Mouse (Mus musculus) G1E (cell line): ENCODE results near the gene Bora.

Source experiments
- CTCF ChIP-seq: IDR thresholded peaks from 2 replicates; pipeline ENCODE4 v1.5.1; 2012; ENCODE audit warnings: low read depth, low read length, inconsistent platforms, mixed read lengths
- GATA1 ChIP-seq: IDR thresholded peaks from 2 replicates; pipeline ENCODE4 v1.6.1; 2012; ENCODE audit warnings: borderline replicate concordance, low read length, inconsistent platforms, mixed read lengths
- GATA2 ChIP-seq: IDR thresholded peaks from 2 replicates; pipeline ENCODE4 v1.6.1; 2012; ENCODE audit warnings: low read depth, low read length, inconsistent platforms, borderline replicate concordance
- TAL1 ChIP-seq: conservative IDR thresholded peaks from 2 replicates; pipeline ENCODE4 v1.6.1; 2012; ENCODE audit warnings: low read depth, low read length, inconsistent platforms, mixed read lengths

DNA sequence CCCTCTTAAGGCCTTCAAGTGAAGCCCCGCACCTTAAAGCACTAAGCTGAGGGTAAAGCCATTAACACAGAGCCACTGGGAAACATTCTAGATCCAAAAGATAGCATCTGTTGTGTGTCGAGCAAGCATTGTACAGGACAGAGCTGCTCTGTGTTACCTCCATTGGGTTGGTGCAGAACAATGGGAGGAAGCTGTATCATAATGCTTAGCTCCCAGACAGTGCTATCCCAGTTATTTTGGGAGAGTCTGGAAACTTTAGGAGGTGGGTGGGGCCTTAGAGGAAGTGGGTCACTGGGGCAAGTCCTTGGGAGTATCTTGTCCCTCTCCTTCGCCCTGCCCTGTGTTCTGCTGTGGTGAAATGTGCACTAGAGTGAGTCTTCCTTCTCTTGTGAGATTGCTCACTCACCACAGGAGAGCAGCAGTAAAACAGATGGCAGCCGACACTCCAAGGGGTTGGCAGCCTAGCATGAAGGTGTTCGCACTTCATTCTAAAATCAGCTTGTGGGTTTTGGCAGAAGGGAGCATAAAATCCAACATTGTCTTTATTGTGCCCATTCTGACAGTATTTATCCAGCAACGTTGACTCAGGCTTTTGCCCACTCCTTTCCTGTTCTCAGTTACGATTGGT is 13.1 kb downstream of the Bora start:
- no peak for TF ChIP-seq CTCF
- TF ChIP-seq GATA1: no peak
- TF ChIP-seq GATA2: no peak
- no peak for TF ChIP-seq TAL1
